Mouse (Mus musculus) CD4-positive, CD25-positive, alpha-beta regulatory T cell, adult 9 weeks (primary cell): Measurements from ENCODE around the gene Olfr1028. TPM values are rescaled to one million over a fixed set of nuclear protein-coding genes. Genes with fewer than 3 reads are reported as not detected.

Experiments used
- polyA plus RNA-seq: library from polyadenylated mRNA; unstranded; fragments of 100-300 nt; shearing (Covaris generic); gene quantifications from one replicate; pipeline ENCODE4 v1.2.1, GENCODE M21; 2017

Olfr1028 gene
- polyA plus RNA-seq: not detected

GRCm38 (mm10) chr2:85950137-85950536 is at the start of gene Olfr1028:
TSS of gene Olfr1028 (plus strand) at chr2:85950437.

GRCm38 (mm10) chr2:85904952-85905351 is 45.3 kb upstream of the Olfr1028 start, which contains the start of gene Olfr1024:
TSS of gene Olfr1024 (minus strand) at chr2:85905052.

GRCm38 (mm10) chr2:85914893-85915292 is 35.3 kb upstream of the Olfr1028 start, which contains the start of gene Olfr1025-ps1:
TSS of gene Olfr1025-ps1 (plus strand) at chr2:85915193.

GRCm38 (mm10) chr2:85921258-85921657 is 29.0 kb upstream of the Olfr1028 start, which contains the start of gene Olfr1026:
TSS of gene Olfr1026 (plus strand) at chr2:85921558.

GRCm38 (mm10) chr2:85973595-85973994 is 23.4 kb downstream of the Olfr1028 start, which contains the start of gene Olfr1029:
TSS of gene Olfr1029 (plus strand) at chr2:85973895.

GRCm38 (mm10) chr2:85978976-85979375 is 28.7 kb downstream of the Olfr1028 start, which contains the start of gene Olfr1030:
TSS of gene Olfr1030 (plus strand) at chr2:85979276.

GRCm38 (mm10) chr2:85990004-85990403 is 39.8 kb downstream of the Olfr1028 start, which contains the start of gene Olfr1031:
TSS of gene Olfr1031 (plus strand) at chr2:85990304.

Other genes starting within 250 kb of the Olfr1028 start
- gene Olfr1009, start 235.0 kb upstream of the Olfr1028 start, polyA plus RNA-seq: not detected
- gene Olfr1012, start 187.7 kb upstream of the Olfr1028 start, polyA plus RNA-seq: not detected
- not detected for gene Olfr1013, start 183.3 kb upstream of the Olfr1028 start, polyA plus RNA-seq
- not detected for gene Olfr1014, start 177.7 kb upstream of the Olfr1028 start, polyA plus RNA-seq
- not detected for gene Olfr1015, start 168.4 kb upstream of the Olfr1028 start, polyA plus RNA-seq
- gene Olfr1016, start 147.9 kb upstream of the Olfr1028 start, polyA plus RNA-seq: not detected
- gene Olfr1018, start 132.0 kb upstream of the Olfr1028 start, polyA plus RNA-seq: not detected
- not detected for gene Olfr1019, start 105.0 kb upstream of the Olfr1028 start, polyA plus RNA-seq
- gene Olfr1020, start 103.4 kb upstream of the Olfr1028 start, polyA plus RNA-seq: not detected
- gene Olfr1022, start 81.8 kb upstream of the Olfr1028 start, polyA plus RNA-seq: not detected
- gene Olfr1023, start 64.8 kb upstream of the Olfr1028 start, polyA plus RNA-seq: not detected
- not detected for gene Olfr1024, start 45.4 kb upstream of the Olfr1028 start, polyA plus RNA-seq
- gene Olfr1025-ps1, start 35.2 kb upstream of the Olfr1028 start, polyA plus RNA-seq: not detected
- not detected for gene Olfr1026, start 28.9 kb upstream of the Olfr1028 start, polyA plus RNA-seq
- not detected for gene Olfr1029, start 23.5 kb downstream of the Olfr1028 start, polyA plus RNA-seq
- not detected for gene Olfr1030, start 28.8 kb downstream of the Olfr1028 start, polyA plus RNA-seq
- not detected for gene Olfr1031, start 39.9 kb downstream of the Olfr1028 start, polyA plus RNA-seq
- not detected for gene Olfr1032, start 55.1 kb downstream of the Olfr1028 start, polyA plus RNA-seq
- 1.3 TPM for gene Olfr1033, start 70.2 kb downstream of the Olfr1028 start, polyA plus RNA-seq
- gene Olfr1034, start 95.4 kb downstream of the Olfr1028 start, polyA plus RNA-seq: not detected
- not detected for gene Olfr1036, start 123.6 kb downstream of the Olfr1028 start, polyA plus RNA-seq
- gene Olfr1037, start 136.9 kb downstream of the Olfr1028 start, polyA plus RNA-seq: not detected
- not detected for gene Olfr1039, start 185.5 kb downstream of the Olfr1028 start, polyA plus RNA-seq
- not detected for gene Olfr1040, start 196.3 kb downstream of the Olfr1028 start, polyA plus RNA-seq
- gene Olfr1042, start 211.4 kb downstream of the Olfr1028 start, polyA plus RNA-seq: not detected
- not detected for gene Olfr1043, start 217.1 kb downstream of the Olfr1028 start, polyA plus RNA-seq
- not detected for gene Olfr1044, start 227.4 kb downstream of the Olfr1028 start, polyA plus RNA-seq
- gene Olfr52, start 235.2 kb downstream of the Olfr1028 start, polyA plus RNA-seq: not detected